ENCODE assay signal across 9 mouse cellular contexts in genomic region chr5:143561544-143562185, GRCm38 (mm10). TPM values are rescaled to one million over a fixed set of nuclear protein-coding genes. Genes with fewer than 3 reads are reported as not detected.
A peak's percentile ranks its signal among the peaks of the same experiment; 100 is the strongest.
DNase-seq lines count a peak whose midpoint lies in the region; ATAC-seq lines count a peak whose summit lies in the region.
"Had no signal": no experiment of that assay in that cellular context is flagged by ENCODE, and none has a peak within 500 bp of the region (broad histone marks: within the 10 kb centered on the region; RNA-seq: fewer than 3 reads in every experiment).

No protein-coding gene starts in this region.

- no peak for DNase-seq in midbrain, embryonic 11.5 days (ENCODE audit: low spot score, missing footprints)
- peak; percentile 37 for DNase-seq in cerebellum, adult 8-10 months
- no peak for DNase-seq in kidney, postnatal 25 days
- no peak for DNase-seq in urinary bladder, postnatal 25 days (ENCODE audit: low spot score)

- no peak overlapping the region for H3K4me2 ChIP-seq in midbrain, embryonic 13.5 days (replicated peaks)
- H3K4me2 ChIP-seq in midbrain, embryonic 11.5 days, result no peak overlapping the region
- peak overlapping the region; percentile 37 for H3K4me2 ChIP-seq in heart, embryonic 15.5 days
- no peak overlapping the region for H3K4me2 ChIP-seq in kidney, embryonic 14.5 days (replicated peaks; ENCODE audit: low read depth, low read length)

- H3K4me1 ChIP-seq in midbrain, embryonic 13.5 days (replicated peaks), result peaks cover 14% of the 10 kb centered on the region
- H3K4me1 ChIP-seq in midbrain, embryonic 11.5 days (ENCODE audit: control insufficient read depth, insufficient read depth, low read length), result no peaks in the 10 kb centered on the region
- peaks cover 34% of the 10 kb centered on the region for H3K4me1 ChIP-seq in heart, embryonic 15.5 days (replicated peaks)
- H3K4me1 ChIP-seq in kidney, embryonic 14.5 days (ENCODE audit: control insufficient read depth, insufficient read depth, low read length), result no peaks in the 10 kb centered on the region

- ATAC-seq in midbrain, embryonic 13.5 days, result no peak
- ATAC-seq in midbrain, embryonic 11.5 days (ENCODE audit: low FRiP score), result no peak
- ATAC-seq in heart, embryonic 15.5 days (replicated peaks; ENCODE audit: insufficient number of reproducible peaks, insufficient read depth, low FRiP score, low read depth), result peak; percentile 79
- ATAC-seq in monocyte, adult 5-6 weeks (replicated peaks; ENCODE audit: insufficient number of reproducible peaks, low FRiP score, low TSS enrichment, poor library complexity, severe bottlenecking), result peak; percentile 47; the same call in 1 of the 2 replicates
- ATAC-seq in kidney, embryonic 14.5 days (ENCODE audit: low FRiP score, low TSS enrichment), result no peak

- 0 out of 2 replicates have a peak overlapping the region, but pooled peaks have one; percentile 5 for H3K27ac ChIP-seq in midbrain, embryonic 13.5 days
- no peak overlapping the region for H3K27ac ChIP-seq in midbrain, embryonic 11.5 days (ENCODE audit: low read depth, low read length)
- peak overlapping the region; percentile 77 for H3K27ac ChIP-seq in heart, embryonic 15.5 days
- H3K27ac ChIP-seq in kidney, embryonic 14.5 days (ENCODE audit: low read depth, low read length), result no peak overlapping the region
- H3K27ac ChIP-seq: macrophage had no signal

- no peak overlapping the region for H3K4me3 ChIP-seq in midbrain, embryonic 13.5 days (replicated peaks)
- H3K4me3 ChIP-seq in midbrain, embryonic 11.5 days (ENCODE audit: low read depth, low read length), result no peak overlapping the region
- H3K4me3 ChIP-seq in heart, embryonic 15.5 days, result no peak overlapping the region
- no peak overlapping the region for H3K4me3 ChIP-seq in kidney, embryonic 14.5 days (ENCODE audit: low read length)

- no peak overlapping the region for H3K9ac ChIP-seq in midbrain, embryonic 13.5 days (replicated peaks)
- H3K9ac ChIP-seq in midbrain, embryonic 11.5 days (ENCODE audit: low read length), result no peak overlapping the region
- no peak overlapping the region; the same call in 1 of the 2 replicates for H3K9ac ChIP-seq in heart, embryonic 15.5 days
- H3K9ac ChIP-seq in kidney, embryonic 14.5 days (ENCODE audit: low read depth, low read length), result no peak overlapping the region

- no peaks in the 10 kb centered on the region for H3K27me3 ChIP-seq in midbrain, embryonic 13.5 days
- H3K27me3 ChIP-seq in midbrain, embryonic 11.5 days (ENCODE audit: control insufficient read depth, insufficient read depth, low read length), result no peaks in the 10 kb centered on the region
- no peaks in the 10 kb centered on the region for H3K27me3 ChIP-seq in heart, embryonic 15.5 days
- H3K27me3 ChIP-seq in kidney, embryonic 14.5 days (ENCODE audit: control insufficient read depth, insufficient read depth, low read length), result no peaks in the 10 kb centered on the region

- no peaks in the 10 kb centered on the region for H3K9me3 ChIP-seq in midbrain, embryonic 13.5 days
- no peaks in the 10 kb centered on the region for H3K9me3 ChIP-seq in midbrain, embryonic 11.5 days (ENCODE audit: control insufficient read depth, low read length)
- H3K9me3 ChIP-seq in heart, embryonic 15.5 days (replicated peaks), result no peaks in the 10 kb centered on the region
- H3K9me3 ChIP-seq in kidney, embryonic 14.5 days (ENCODE audit: control insufficient read depth, low read length), result no peaks in the 10 kb centered on the region

- peaks cover 22% of the 10 kb centered on the region for H3K36me3 ChIP-seq in midbrain, embryonic 13.5 days
- no peaks in the 10 kb centered on the region for H3K36me3 ChIP-seq in midbrain, embryonic 11.5 days (ENCODE audit: control insufficient read depth, insufficient read depth, low read length)
- H3K36me3 ChIP-seq in heart, embryonic 15.5 days, result no peaks in the 10 kb centered on the region
- H3K36me3 ChIP-seq in kidney, embryonic 14.5 days (ENCODE audit: control insufficient read depth, insufficient read depth, low read length), result peaks cover 4% of the 10 kb centered on the region; the same call in 1 of the 2 replicates

- 82% methylated on average over 14 of the region's 14 CpGs for WGBS in midbrain, embryonic 13.5 days
- WGBS in midbrain, embryonic 11.5 days, result 87% methylated on average over 14 of the region's 14 CpGs
- WGBS in heart, embryonic 15.5 days, result 46% methylated on average over 14 of the region's 14 CpGs
- 85% methylated on average over 14 of the region's 14 CpGs for WGBS in kidney, embryonic 14.5 days

RNA-seq across cellular contexts. Expression of gene Rac1, which starts 33.8 kb away (rescaled TPM):
- 334 and 373 TPM in 2 replicates for polyA plus RNA-seq in midbrain, embryonic 13.5 days (2015; fragmentation: Nextera tagmentation; extraction: Ambion mirVana)
- polyA plus RNA-seq in midbrain, embryonic 11.5 days (2014; fragmentation: Nextera tagmentation; extraction: Ambion mirVana), result 480 and 494 TPM in 2 replicates
- polyA plus RNA-seq in heart, embryonic 15.5 days (2015; fragmentation: Nextera tagmentation; extraction: Ambion mirVana), result 322 and 367 TPM in 2 replicates
- 193 to 248 TPM (median 198 TPM) in 3 replicates for total RNA-seq in monocyte, adult 5-6 weeks (2017)
- polyA plus RNA-seq in kidney, embryonic 14.5 days (2014; fragmentation: Nextera tagmentation; extraction: Ambion mirVana), result 439 and 578 TPM in 2 replicates

Comparison
In these comparisons a context has a peak if more than half of its experiments do, and no peak if none do; other contexts are left out.
1. H3K27ac ChIP-seq: peak in midbrain, embryonic 13.5 days (single experiment) and heart, embryonic 15.5 days (single experiment); none in midbrain, embryonic 11.5 days (single experiment) and kidney, embryonic 14.5 days (single experiment).
2. ATAC-seq: peak in heart, embryonic 15.5 days (single experiment) and monocyte, adult 5-6 weeks (single experiment); none in midbrain, embryonic 13.5 days (single experiment), midbrain, embryonic 11.5 days (single experiment) and kidney, embryonic 14.5 days (single experiment).